Mouse (Mus musculus): ENCODE data around the gene Peli2.

- TF ChIP-seq BHLHE40 (IDR thresholded peaks at IDR 0.05; ENCODE audit: low read depth, low read length) (no peak), NRF1 (IDR thresholded peaks at IDR 0.05; ENCODE audit: low read depth, low read length) (no peak), SIN3A (IDR thresholded peaks at IDR 0.05; ENCODE audit: low read length) (no peak), CTCF (conservative IDR thresholded peaks at IDR 0.05 in 1 of 2, IDR thresholded peaks at IDR 0.05 in 1 of 2; ENCODE audit: low read depth in 2 of 2, low read length in 2 of 2) (no peak), TCF12 (IDR thresholded peaks at IDR 0.05; ENCODE audit: low read depth, low read length) (no peak), ELF1 (IDR thresholded peaks at IDR 0.05; ENCODE audit: low read depth, low read length) (no peak), POLR2A (IDR thresholded peaks at IDR 0.05; ENCODE audit: low read depth, low read length) (no peak), JUND (conservative IDR thresholded peaks at IDR 0.05; ENCODE audit: low read depth, low read length) (no peak)
These were observed 134.7 kb downstream of the Peli2 start for GRCm38 (mm10) chr14:48255290-48255689.
